Mouse (Mus musculus): ENCODE data around the gene Vwde. TPM values are rescaled to one million over a fixed set of nuclear protein-coding genes. Genes with fewer than 3 reads are reported as not detected.

Gene Vwde
- polyA plus RNA-seq, 1 experiment = not detected

GRCm38 (mm10) chr6:13166240-13166937 lies 58.4 kb downstream of the Vwde start:
- no peak overlapping the region for H3K4me3 ChIP-seq
- no peaks in the 10 kb centered on the region for H3K79me2 ChIP-seq (ENCODE audit: control insufficient read depth, insufficient read depth)
- H3K4me2 ChIP-seq (ENCODE audit: low read depth) = no peak overlapping the region
- TF ChIP-seq CEBPB (IDR thresholded peaks at IDR 0.05; ENCODE audit: insufficient read depth, poor library complexity, severe bottlenecking) (no peak), REST (IDR thresholded peaks at IDR 0.05; ENCODE audit: insufficient read depth, insufficient read length) (no peak), E2F4 (IDR thresholded peaks at IDR 0.05; ENCODE audit: insufficient read depth) (no peak), USF1 (IDR thresholded peaks at IDR 0.05; ENCODE audit: low read depth) (no peak), TCF3 (IDR thresholded peaks at IDR 0.05; ENCODE audit: insufficient read length, low read depth) (no peak), POLR2A (IDR thresholded peaks at IDR 0.05; ENCODE audit: insufficient read length, low read depth) (no peak), MYOD1 (IDR thresholded peaks at IDR 0.05; ENCODE audit: control insufficient read depth in 1 of 3, insufficient read length in 2 of 3, low read depth in 2 of 3) (no peak), SRF (IDR thresholded peaks at IDR 0.05; ENCODE audit: control insufficient read depth, insufficient read length, low read depth) (no peak), MYOG (IDR thresholded peaks at IDR 0.05; ENCODE audit: control insufficient read depth in 1 of 3, insufficient read depth in 1 of 3, insufficient read length in 2 of 3, low read depth in 2 of 3) (no peak), POLR2AphosphoS2 (IDR thresholded peaks at IDR 0.05; ENCODE audit: insufficient read length, low read depth) (no peak)
- no peak overlapping the region for H3ac ChIP-seq (ENCODE audit: control insufficient read depth, insufficient read length)
- H3K36me3 ChIP-seq (ENCODE audit: control insufficient read depth, insufficient read depth) = no peaks in the 10 kb centered on the region
- H3K27me3 ChIP-seq (ENCODE audit: control insufficient read depth, insufficient read depth, insufficient read length) = no peaks in the 10 kb centered on the region

GRCm38 (mm10) chr6:13159437-13159836 lies 65.3 kb downstream of the Vwde start:
- Histone ChIP-seq H3K36me3 (ENCODE audit: control insufficient read depth, insufficient read depth) (no peaks in the 10 kb centered on the region), H3K79me2 (ENCODE audit: control insufficient read depth, insufficient read depth) (no peaks in the 10 kb centered on the region), H3K4me3 (no peak overlapping the region), H3K4me2 (ENCODE audit: low read depth) (no peak overlapping the region), H3K27me3 (ENCODE audit: control insufficient read depth, insufficient read depth, insufficient read length) (no peaks in the 10 kb centered on the region), H3ac (ENCODE audit: control insufficient read depth, insufficient read length) (no peak overlapping the region)
- TF ChIP-seq E2F4 (IDR thresholded peaks at IDR 0.05; ENCODE audit: insufficient read depth) = no peak
- TF ChIP-seq MYOD1 (IDR thresholded peaks at IDR 0.05; ENCODE audit: control insufficient read depth in 1 of 3, insufficient read length in 2 of 3, low read depth in 2 of 3) = no peak
- TF ChIP-seq MAX (IDR thresholded peaks at IDR 0.05; ENCODE audit: low read depth) = no peak
- no peak for TF ChIP-seq CEBPB (IDR thresholded peaks at IDR 0.05; ENCODE audit: insufficient read depth, poor library complexity, severe bottlenecking)
- TF ChIP-seq MYOG (IDR thresholded peaks at IDR 0.05; ENCODE audit: control insufficient read depth in 1 of 3, insufficient read depth in 1 of 3, insufficient read length in 2 of 3, low read depth in 2 of 3) = no peak
- no peak for TF ChIP-seq POLR2A (IDR thresholded peaks at IDR 0.05; ENCODE audit: insufficient read length, low read depth)

DNA sequence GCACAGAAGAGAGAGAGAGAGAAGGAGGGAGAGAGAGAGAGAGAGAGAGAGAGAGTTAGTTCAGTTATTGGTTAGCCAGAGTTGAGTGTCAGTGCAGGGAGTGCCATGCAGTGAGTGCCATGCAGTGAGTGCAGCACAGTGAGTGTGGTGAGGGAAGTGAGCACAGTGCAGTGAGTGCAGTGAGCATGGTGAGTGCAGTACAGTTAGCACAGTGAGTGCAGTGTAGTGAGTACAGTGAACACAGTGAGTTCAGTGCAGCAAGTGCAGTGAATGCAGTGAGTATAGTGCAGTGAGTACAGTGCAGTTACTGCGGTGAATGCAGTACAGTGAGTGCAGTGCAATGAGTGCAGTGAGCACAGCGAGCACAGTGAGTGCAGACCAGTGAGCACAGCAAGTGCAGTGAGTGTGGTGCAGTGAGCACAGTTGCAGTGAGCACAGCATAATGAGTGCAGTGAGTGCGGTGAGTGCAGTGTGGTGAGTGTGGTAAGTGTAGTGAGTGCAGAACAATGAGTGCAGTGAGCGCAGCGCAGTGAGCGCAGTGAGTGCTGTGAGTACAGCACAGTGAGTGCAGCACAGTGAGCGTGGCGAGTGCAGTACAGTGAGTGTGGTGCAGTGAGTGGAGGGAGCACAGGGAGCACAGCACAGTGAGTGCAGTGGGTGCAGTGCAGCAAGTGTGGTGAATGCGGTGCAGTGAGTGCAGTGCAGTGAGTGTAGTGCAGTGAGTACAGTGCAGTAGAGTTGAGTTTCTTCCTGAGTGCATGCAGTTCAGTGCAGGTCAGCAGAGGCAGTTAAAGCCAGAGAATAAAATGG lies 70.7 kb downstream of the Vwde start:
- TF ChIP-seq MYOD1 (IDR thresholded peaks at IDR 0.05; ENCODE audit: control insufficient read depth in 1 of 3, insufficient read length in 2 of 3, low read depth in 2 of 3) (no peak), MYOG (IDR thresholded peaks at IDR 0.05; ENCODE audit: control insufficient read depth in 1 of 3, insufficient read depth in 1 of 3, insufficient read length in 2 of 3, low read depth in 2 of 3) (no peak), TCF12 (IDR thresholded peaks at IDR 0.05; ENCODE audit: insufficient read depth, poor library complexity, severe bottlenecking) (no peak), SRF (IDR thresholded peaks at IDR 0.05; ENCODE audit: control insufficient read depth, insufficient read length, low read depth) (no peak), REST (IDR thresholded peaks at IDR 0.05; ENCODE audit: insufficient read depth, insufficient read length) (no peak), USF1 (IDR thresholded peaks at IDR 0.05; ENCODE audit: low read depth) (no peak), TCF3 (IDR thresholded peaks at IDR 0.05; ENCODE audit: insufficient read length, low read depth) (no peak), POLR2A (IDR thresholded peaks at IDR 0.05; ENCODE audit: insufficient read length, low read depth) (no peak), MAX (IDR thresholded peaks at IDR 0.05; ENCODE audit: low read depth) (no peak), CEBPB (IDR thresholded peaks at IDR 0.05; ENCODE audit: insufficient read depth, poor library complexity, severe bottlenecking) (no peak), POLR2AphosphoS2 (IDR thresholded peaks at IDR 0.05; ENCODE audit: insufficient read length, low read depth) (no peak), E2F4 (IDR thresholded peaks at IDR 0.05; ENCODE audit: insufficient read depth) (no peak)
- no peak overlapping the region for H3K4me3 ChIP-seq

DNA sequence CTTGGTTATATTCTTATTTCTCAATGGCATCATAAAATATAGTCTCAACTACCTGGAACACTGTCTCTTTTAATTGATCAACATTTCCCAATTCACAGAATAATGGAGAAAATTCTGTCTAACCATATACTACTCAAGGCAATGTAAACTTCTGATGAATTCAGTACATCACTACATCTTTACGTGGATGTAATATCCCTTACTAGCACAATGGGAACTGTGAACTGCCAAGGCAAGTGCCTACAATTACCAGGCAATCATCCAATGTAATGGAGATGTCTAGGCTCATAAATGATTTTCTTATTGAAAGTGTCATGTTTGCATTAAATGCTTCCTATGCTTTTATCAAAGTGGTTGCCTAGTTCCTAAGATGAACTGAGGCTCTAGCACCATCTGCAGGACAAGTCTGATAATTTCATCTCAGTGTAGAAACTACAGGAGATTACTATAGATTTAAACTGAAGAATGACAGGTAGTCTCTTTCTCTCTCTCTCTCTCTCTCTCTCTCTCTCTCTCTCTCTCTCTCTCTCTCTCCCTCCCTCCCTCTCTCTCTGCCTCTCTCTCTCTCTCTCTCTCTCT lies 72.6 kb downstream of the Vwde start:
- Histone ChIP-seq H3K27me3 (ENCODE audit: control insufficient read depth, insufficient read depth, insufficient read length) (no peaks in the 10 kb centered on the region), H3K79me2 (ENCODE audit: control insufficient read depth, insufficient read depth) (no peaks in the 10 kb centered on the region), H3K36me3 (ENCODE audit: control insufficient read depth, insufficient read depth) (no peaks in the 10 kb centered on the region), H3ac (ENCODE audit: control insufficient read depth, insufficient read length) (no peak overlapping the region), H3K4me2 (ENCODE audit: low read depth) (no peak overlapping the region), H3K4me3 (no peak overlapping the region)
- no peak for TF ChIP-seq POLR2AphosphoS2 (IDR thresholded peaks at IDR 0.05; ENCODE audit: insufficient read length, low read depth)
- no peak for TF ChIP-seq MYOD1 (IDR thresholded peaks at IDR 0.05; ENCODE audit: control insufficient read depth in 1 of 3, insufficient read length in 2 of 3, low read depth in 2 of 3)
- TF ChIP-seq SRF (IDR thresholded peaks at IDR 0.05; ENCODE audit: control insufficient read depth, insufficient read length, low read depth) = no peak
- no peak for TF ChIP-seq TCF3 (IDR thresholded peaks at IDR 0.05; ENCODE audit: insufficient read length, low read depth)
- TF ChIP-seq POLR2A (IDR thresholded peaks at IDR 0.05; ENCODE audit: insufficient read length, low read depth) = no peak
- no peak for TF ChIP-seq CEBPB (IDR thresholded peaks at IDR 0.05; ENCODE audit: insufficient read depth, poor library complexity, severe bottlenecking)
- TF ChIP-seq REST (IDR thresholded peaks at IDR 0.05; ENCODE audit: insufficient read depth, insufficient read length) = no peak
- TF ChIP-seq TCF12 (IDR thresholded peaks at IDR 0.05; ENCODE audit: insufficient read depth, poor library complexity, severe bottlenecking) = no peak
- TF ChIP-seq MAX (IDR thresholded peaks at IDR 0.05; ENCODE audit: low read depth) = no peak
- no peak for TF ChIP-seq USF1 (IDR thresholded peaks at IDR 0.05; ENCODE audit: low read depth)
- TF ChIP-seq MYOG (IDR thresholded peaks at IDR 0.05; ENCODE audit: control insufficient read depth in 1 of 3, insufficient read depth in 1 of 3, insufficient read length in 2 of 3, low read depth in 2 of 3) = no peak
- TF ChIP-seq E2F4 (IDR thresholded peaks at IDR 0.05; ENCODE audit: insufficient read depth) = no peak

More for the DNA sequence above, 70.7 kb downstream of the Vwde start:
- H3K36me3 ChIP-seq (ENCODE audit: control insufficient read depth, insufficient read depth) = no peaks in the 10 kb centered on the region
- no peaks in the 10 kb centered on the region for H3K79me2 ChIP-seq (ENCODE audit: control insufficient read depth, insufficient read depth)
- no peak overlapping the region for H3ac ChIP-seq (ENCODE audit: control insufficient read depth, insufficient read length)
- no peaks in the 10 kb centered on the region for H3K27me3 ChIP-seq (ENCODE audit: control insufficient read depth, insufficient read depth, insufficient read length)
- H3K4me2 ChIP-seq (ENCODE audit: low read depth) = no peak overlapping the region

Measured in myocyte (in vitro differentiated cells).